Mouse (Mus musculus) heart, adult 9 months (tissue): ENCODE data around the gene Baz2a.
A peak's percentile ranks its signal among the peaks of the same experiment; 100 is the strongest.
"Not testable (repeated sequence)": the region's sequence is repeated elsewhere in the genome, so short reads cannot be mapped to it uniquely, and the experiment has no call there.

ENCODE experiments used
- DNase-seq, 2 experiments: peaks; one replicate each; pipeline ENCODE4 v3.0.0; 2022; ENCODE audit warnings: low spot score in 2 of 2

Baz2a gene

GRCm38 (mm10) chr10:128081807-128082476 is 9.4 kb upstream of the Baz2a start:
- no peak for DNase-seq

GRCm38 (mm10) chr10:128082477-128082808 is 8.9 kb upstream of the Baz2a start:
- DNase-seq: no peak

DNA sequence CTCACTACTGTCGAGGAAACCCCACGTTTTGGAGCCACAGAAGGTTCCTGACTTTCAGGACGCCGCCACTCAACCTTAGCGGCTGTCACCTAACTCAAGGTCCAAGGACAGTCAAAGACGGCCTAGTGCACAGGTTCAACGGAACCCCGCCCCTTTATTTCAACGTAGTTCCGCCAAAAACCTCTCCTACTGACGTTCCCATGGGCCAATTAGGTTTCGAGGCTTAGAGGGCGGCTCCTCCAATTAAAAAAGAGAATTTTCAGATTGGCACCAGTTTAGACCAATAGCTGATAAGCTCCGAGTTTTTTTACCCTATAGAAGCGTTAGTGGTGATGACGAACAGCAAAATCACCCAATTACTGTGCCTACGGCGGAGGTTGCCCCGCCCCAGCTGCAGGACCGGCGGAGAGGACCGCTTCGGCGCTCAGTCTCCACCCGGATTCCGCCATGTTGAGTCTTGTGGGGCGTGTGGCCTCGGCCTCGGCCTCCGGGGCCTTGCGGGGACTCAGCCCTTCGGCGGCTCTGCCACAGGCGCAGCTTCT is 8.4 kb upstream of the Baz2a start, which contains the start of gene Atp5b:
Atp5b (plus strand) TSS at position 394 of the 542 bp plus-strand sequence.
- peak; percentile 100 for DNase-seq

GRCm38 (mm10) chr10:128083688-128084087 is 7.7 kb upstream of the Baz2a start:
- DNase-seq: peak in 1 of 2 experiments; percentile 39

GRCm38 (mm10) chr10:128084160-128084559 is 7.2 kb upstream of the Baz2a start:
- DNase-seq: no peak

- DNase-seq: no peak
These were observed 5.0 kb upstream of the Baz2a start for GRCm38 (mm10) chr10:128086391-128086790.

- not testable (repeated sequence) for DNase-seq
These were observed 4.2 kb upstream of the Baz2a start for GRCm38 (mm10) chr10:128087216-128087615.

DNA sequence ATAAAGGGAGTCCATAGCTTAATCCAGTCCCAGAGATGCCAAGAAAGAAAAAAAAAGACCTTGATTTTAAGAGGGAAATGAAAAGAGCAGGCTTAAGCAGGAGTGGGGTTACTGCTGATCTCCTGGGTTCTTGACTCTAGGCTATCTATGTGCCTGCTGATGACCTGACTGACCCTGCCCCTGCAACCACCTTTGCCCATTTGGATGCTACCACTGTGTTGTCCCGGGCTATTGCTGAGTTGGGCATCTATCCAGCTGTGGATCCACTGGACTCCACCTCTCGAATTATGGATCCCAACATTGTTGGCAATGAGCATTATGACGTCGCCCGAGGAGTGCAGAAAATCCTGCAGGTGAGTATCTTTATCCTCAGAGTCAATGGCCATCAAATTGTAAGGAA is 3.2 kb upstream of the Baz2a start:
- DNase-seq: no peak

GRCm38 (mm10) chr10:128089842-128090241 is 1.5 kb upstream of the Baz2a start:
- no peak for DNase-seq

DNA sequence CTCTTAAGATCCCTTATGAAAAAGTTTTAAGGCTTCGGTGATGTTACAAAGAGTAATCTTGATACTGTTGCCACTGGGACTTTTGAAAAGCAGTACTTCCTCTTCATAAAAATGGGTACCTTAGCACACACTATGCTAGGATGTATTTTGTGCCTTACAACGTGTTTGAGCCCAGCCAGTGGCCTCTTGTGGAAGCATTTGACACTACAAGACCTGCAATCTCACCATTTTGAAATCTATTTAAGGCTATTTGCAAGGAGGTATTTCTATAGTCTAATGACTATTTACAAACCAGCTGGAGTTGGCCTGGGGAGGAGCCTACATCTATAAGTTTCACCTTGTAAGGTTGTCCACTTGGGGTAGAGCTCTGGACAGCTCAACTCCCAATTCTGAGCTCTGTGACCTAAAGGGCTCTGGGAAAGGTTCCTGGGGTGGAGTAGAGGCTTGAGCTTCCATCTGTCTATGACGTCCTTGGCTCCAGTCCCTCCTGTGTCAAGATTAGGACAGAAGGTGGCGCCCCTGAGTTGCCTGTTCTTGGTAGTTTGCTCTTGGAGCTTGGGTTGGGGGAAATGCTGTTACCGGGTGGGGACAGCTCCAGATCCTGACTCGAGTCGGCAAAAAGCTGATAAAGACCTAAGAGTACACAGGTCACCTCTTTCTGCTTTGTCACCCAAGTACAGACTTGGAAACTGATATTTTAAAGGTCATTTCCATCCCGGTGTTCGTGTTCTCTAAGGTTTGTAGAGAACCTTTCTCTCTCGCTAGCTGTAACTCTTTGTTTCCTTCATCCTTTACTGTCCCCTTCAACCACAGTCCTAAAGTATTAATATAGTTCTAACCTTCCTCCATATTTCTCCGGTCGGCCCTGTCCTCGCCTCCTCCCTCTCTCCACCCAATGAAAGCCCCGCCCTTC is 470 bp upstream of the Baz2a start:
- DNase-seq: peak; percentile 91 to 95

- peak; percentile 83 to 85 for DNase-seq
These were observed 1.4 kb downstream of the Baz2a start for GRCm38 (mm10) chr10:128092506-128093495.

DNA sequence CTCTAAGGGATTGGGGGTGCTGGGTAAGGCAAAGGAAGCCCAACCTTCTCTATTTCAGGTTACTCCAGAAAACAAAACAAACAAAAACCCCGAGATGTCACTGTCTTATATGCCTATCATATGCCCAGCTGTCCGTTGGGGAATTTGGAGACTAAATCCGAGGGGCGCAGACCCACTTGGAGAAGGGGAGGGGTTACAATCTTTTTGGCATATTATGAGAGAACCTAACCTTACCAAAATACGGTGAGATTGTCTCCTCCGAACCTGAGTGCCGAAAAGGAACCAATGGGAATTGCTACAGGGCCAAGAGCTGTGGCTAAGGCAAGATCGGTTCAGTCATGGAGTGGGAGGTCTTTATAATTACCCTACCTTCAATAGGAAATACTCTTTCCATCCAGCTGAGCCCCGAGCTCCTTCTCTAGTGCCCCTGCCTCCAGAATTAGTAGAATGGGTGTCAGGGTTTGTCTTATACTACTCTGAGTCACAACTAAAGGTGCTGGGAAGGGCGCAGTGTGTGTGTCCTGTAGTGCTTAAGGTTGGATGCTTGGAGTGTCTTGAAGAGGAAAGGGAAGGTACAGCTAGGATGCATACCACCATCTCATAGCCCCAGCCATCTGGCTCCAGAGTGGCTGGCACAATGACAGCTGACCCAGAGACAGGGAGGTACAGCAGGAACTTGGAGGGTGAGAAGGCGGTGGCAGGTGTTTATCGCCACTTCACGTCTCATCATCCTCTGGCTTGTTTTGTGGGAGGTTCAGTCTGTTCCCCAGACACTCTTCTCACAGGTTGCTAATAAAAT is 2.3 kb downstream of the Baz2a start:
- no peak for DNase-seq

DNA sequence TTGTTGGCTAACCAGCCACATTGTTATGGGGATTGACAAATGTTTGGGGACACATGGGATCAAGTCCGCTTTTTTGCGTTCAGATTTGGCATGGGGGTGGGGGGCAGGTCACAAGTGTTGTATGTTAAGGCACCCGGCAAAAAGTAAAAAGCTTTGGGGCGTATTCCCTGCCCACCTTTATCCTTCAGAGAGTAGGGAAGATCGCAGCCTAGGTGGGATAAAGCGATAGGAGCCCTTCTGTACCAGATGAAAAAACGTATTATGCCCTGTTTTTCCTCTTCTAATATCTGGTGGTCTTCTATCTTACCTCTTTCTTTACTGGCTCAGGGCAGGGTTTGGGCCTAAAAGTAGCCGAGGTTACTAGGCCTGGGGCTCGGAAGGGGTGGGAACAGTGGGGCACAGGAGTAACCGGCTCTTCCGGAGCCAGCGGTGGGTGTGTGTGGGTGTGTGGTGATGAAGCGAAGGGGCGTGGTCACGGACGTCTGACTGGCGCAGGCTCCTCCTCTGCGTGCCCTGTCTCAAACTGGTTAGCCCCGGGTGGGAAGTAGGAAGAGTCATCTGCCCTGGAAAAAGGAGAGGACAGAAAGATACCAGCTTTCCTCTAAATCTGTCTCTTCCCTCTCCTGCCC is 3.1 kb downstream of the Baz2a start:
- peak; percentile 87 to 88 for DNase-seq

- no peak for DNase-seq
These were observed 3.7 kb downstream of the Baz2a start for GRCm38 (mm10) chr10:128095003-128095636.

DNA sequence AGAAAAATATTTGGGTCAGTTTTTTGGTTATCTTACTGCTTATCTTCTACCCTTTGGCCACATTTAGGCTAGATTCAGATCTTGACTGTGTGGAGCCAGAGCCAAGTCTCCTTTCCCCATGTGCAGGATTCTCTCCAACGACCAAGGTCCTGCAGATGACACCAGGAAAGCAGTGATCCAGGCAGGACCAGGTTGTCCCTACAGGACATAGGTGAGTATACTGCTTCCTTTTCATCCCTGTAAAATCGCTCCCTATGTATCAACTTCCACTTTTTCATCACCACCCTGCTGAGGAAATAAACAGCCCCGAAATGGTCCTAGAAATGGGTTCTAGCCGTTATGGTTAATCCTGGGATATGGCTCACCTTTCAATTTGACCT is 4.9 kb downstream of the Baz2a start:
- DNase-seq: no peak

GRCm38 (mm10) chr10:128096693-128097586 is 5.6 kb downstream of the Baz2a start:
- DNase-seq: peak; percentile 63 to 64

GRCm38 (mm10) chr10:128097587-128097971 is 6.2 kb downstream of the Baz2a start:
- DNase-seq: peak in 1 of 2 experiments; percentile 63

DNA sequence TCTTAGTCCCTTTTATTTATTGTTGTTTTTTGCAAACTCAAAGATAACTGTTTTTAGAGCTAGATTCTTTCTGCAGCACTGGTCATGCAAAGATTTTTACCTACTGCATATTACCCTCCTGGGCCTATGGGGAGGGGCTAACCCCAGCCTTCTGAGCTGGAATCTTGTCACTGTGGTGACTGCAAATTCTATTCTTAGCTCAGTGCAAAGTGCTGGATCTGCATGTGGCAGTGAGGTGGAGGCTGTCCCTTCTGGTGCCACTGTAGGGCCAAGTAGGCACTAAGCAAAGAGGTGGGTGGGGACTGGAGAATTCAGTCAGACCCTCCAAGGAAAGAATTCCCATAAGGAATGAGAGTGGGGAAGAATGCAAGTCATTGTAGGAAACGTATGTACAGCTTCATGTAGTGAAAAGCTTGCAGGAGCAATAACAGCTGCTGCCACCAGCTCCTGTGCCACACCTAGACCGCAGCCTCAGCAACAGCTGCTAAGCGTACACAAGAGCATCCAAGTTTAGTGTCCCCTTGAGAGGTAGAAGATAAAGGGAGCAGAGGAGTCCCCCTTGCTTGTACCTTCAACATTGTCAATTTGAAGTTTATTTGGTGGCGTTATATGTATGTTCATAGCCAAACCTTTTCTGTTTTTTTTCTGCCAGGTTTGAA is 18.9 kb downstream of the Baz2a start:
- peak in 1 of 2 experiments; percentile 34 for DNase-seq
